Mouse (Mus musculus): ENCODE results near the gene Sphk1. TPM values are rescaled to one million over a fixed set of nuclear protein-coding genes. Genes with fewer than 3 reads are reported as not detected.

Sphk1 gene
- total RNA-seq, 2 experiments from 2014 or later: 1.6 to 1.9 TPM

DNA sequence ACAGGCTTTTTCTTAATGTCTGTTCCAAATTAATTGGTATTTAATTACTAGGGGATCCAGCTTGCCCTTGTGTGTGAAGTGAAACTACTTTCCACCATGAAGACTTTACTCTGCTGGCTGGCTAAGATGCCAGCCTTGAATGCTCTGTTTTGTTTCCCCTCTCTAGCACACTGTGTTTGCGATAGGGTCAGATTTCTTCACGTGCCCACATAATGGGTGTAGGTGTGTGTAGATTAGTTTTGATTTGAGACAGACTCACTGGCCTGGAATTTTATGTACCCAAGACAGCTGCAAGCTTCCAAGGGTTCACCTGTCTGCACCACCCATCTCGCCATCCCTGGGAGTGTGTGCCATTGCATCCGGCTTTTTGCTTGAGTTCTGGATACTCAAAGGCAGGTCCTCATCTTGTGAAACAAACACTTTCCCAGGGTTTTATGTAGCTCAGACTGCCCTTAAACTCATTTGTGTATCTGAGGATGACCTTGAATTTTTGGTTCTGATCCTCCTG, 17.1 kb upstream of the Sphk1 start:
- DNase-seq (ENCODE audit: low spot score in 2 of 2): no peak
- TF ChIP-seq CTCF (conservative IDR thresholded peaks at IDR 0.05): no peak
- Histone ChIP-seq H3K4me3 (no peak overlapping the region), H3K27ac (peak overlapping the region; percentile 61; the same call in 1 of the 2 replicates)

GRCm38 (mm10) chr11:116515330-116516020, 15.2 kb upstream of the Sphk1 start:
- DNase-seq (ENCODE audit: low spot score in 2 of 2): no peak
- TF ChIP-seq CTCF (conservative IDR thresholded peaks at IDR 0.05): no peak
- no peak overlapping the region for H3K27ac ChIP-seq
- no peak overlapping the region for H3K4me3 ChIP-seq

DNA sequence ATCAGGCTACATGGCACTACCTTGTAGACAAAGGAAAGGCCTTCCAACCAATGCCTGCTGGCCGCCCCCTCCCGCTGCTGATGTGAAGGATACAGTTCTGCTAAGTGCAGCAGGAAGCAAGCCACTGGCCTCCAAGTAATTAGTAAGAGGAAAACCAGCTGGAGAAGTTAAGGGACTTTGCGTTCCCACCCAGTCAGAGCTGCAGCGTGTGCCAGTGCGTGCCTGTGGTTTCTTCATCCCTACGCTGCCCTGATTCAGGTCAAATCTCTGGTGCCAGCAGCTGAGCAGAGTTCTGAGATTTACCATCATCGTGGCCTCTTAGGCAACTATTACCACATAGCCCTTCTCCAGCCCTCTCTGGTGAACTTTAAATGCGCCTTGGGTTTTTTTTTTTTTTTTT, 12.2 kb upstream of the Sphk1 start:
- no peak overlapping the region for H3K4me3 ChIP-seq
- TF ChIP-seq CTCF (conservative IDR thresholded peaks at IDR 0.05): no peak
- no peak overlapping the region for H3K27ac ChIP-seq
- DNase-seq (ENCODE audit: low spot score in 2 of 2): no peak

DNA sequence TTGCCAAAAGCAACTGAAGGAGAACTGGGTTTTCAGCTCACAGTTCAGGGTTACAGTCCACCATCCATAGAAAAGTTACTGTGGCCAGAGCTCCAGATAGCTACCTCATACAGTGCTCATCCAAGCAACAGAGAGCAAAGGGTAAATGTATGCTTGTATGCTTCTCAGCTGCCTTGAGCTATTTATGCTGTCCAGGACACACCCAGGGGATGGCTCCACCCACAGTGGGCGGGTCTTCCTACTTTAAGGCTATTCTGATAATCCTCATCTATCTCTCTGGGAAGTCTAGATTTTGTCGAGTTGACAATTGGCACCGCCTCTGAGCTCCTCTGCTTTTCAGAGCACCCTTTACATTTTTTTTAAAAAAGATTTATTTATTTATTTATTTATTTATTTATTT, 9.6 kb upstream of the Sphk1 start:
- Histone ChIP-seq H3K4me3 (no peak overlapping the region), H3K27ac (no peak overlapping the region)
- no peak for TF ChIP-seq CTCF (conservative IDR thresholded peaks at IDR 0.05)
- no peak for DNase-seq (ENCODE audit: low spot score in 2 of 2)

- DNase-seq (ENCODE audit: low spot score in 2 of 2): no peak
- no peak for TF ChIP-seq CTCF (conservative IDR thresholded peaks at IDR 0.05)
- no peak overlapping the region for H3K4me3 ChIP-seq
- H3K27ac ChIP-seq: no peak overlapping the region
These were observed 8.7 kb upstream of the Sphk1 start for GRCm38 (mm10) chr11:116522046-116522445.

GRCm38 (mm10) chr11:116522886-116523698, 7.6 kb upstream of the Sphk1 start:
- H3K27ac ChIP-seq: 0 out of 2 replicates have a peak overlapping the region, but pooled peaks have one; percentile 19
- DNase-seq (ENCODE audit: low spot score in 2 of 2): no peak
- TF ChIP-seq CTCF (conservative IDR thresholded peaks at IDR 0.05): no peak

DNA sequence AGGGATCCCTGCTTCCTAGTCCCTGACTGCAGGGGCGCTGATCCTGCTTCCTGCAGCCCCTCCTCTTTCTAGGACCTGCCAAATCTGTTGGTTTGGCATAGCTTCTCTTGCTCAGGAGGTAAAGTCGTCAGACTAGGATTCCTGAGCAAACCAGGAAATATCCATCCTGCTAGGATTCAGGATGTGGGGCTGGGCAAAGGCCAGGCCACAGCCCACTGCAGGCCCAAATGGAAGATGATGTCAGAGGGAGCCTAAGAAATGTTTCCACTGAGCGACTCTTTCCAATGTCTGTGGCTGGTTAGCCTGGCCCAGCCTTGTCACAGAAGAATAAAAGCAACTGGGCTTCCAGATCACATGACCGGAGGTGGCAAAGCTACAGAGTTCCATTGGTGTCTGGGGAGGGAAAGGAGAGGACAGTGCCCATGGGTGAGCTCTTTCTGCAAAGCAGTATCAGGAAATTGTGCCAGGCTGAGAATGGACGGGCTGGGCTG, 7.0 kb upstream of the Sphk1 start:
- 0 out of 2 replicates have a peak overlapping the region, but pooled peaks have one; percentile 19 for H3K27ac ChIP-seq
- no peak for TF ChIP-seq CTCF (conservative IDR thresholded peaks at IDR 0.05)
- DNase-seq (ENCODE audit: low spot score in 2 of 2): no peak
- H3K4me3 ChIP-seq: no peak overlapping the region

More at GRCm38 (mm10) chr11:116522886-116523698, 7.6 kb upstream of the Sphk1 start:
- no peak overlapping the region for H3K4me3 ChIP-seq

DNA sequence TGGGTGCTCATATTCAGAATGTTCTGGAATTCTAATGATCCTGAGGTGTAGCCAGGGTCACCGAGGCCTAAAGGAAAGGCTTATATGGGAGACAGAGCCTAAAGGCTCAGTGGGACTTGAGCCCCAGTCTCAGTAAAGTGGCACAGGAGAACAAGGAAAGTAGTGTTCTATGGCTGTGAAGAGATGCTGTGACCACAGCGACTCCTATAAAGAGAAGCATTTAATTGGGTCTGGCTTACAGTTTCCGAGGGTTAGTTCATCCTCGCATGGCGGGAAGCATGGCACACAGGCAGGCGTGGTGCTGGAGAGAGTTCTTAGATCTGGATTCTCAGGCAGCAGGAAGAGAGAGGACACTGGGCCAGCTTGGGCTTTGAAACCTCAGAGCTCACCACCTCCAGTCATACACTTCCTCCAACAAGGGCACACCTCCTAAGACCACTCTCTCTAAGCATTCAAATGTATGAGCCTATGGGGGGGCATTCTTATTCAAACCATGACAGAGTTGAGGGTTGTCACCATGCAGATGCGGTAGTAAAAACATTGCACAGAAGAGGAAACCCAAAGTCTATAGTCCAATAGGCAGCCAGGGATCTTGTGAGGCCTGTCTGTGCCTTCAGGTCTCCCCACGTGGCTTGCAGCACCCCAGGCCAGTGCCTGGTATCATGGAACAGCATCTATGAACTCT, 1.9 kb upstream of the Sphk1 start:
- Histone ChIP-seq H3K27ac (no peak overlapping the region), H3K4me3 (no peak overlapping the region)
- DNase-seq (ENCODE audit: low spot score in 2 of 2): no peak
- no peak for TF ChIP-seq CTCF (conservative IDR thresholded peaks at IDR 0.05)

- H3K27ac ChIP-seq: no peak overlapping the region
- peak overlapping the region; percentile 55 for H3K4me3 ChIP-seq
- TF ChIP-seq CTCF (conservative IDR thresholded peaks at IDR 0.05): no peak
- DNase-seq (ENCODE audit: low spot score in 2 of 2): no peak
These were observed 856 bp downstream of the Sphk1 start for GRCm38 (mm10) chr11:116531371-116532191.

DNA sequence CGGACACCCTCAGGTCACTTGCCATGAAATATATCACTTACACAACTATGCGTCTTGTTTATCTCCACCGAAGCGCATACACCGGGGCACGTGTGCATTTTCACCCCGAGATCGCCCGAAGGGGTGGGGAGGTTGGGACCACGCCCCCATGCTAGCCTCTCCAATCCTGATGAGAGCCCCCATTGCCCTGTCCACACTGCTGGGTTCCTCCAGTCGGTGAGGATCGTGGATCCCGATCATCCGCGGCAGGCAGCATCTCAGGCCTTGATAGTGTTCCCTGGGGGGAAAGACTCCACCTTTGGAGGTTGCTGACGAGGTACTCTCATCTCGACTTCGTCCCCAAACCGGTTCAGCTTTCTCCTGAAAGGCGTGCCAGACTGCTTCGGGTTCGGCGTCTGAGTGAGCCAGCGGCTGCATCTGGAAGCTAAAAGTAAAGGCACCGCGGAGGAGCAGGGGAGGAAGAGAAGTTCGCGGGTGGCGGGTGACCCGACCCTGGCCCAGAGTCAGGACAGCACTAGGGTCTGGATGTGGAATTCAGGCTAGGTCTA, 1.6 kb downstream of the Sphk1 start:
- no peak for DNase-seq (ENCODE audit: low spot score in 2 of 2)

DNA sequence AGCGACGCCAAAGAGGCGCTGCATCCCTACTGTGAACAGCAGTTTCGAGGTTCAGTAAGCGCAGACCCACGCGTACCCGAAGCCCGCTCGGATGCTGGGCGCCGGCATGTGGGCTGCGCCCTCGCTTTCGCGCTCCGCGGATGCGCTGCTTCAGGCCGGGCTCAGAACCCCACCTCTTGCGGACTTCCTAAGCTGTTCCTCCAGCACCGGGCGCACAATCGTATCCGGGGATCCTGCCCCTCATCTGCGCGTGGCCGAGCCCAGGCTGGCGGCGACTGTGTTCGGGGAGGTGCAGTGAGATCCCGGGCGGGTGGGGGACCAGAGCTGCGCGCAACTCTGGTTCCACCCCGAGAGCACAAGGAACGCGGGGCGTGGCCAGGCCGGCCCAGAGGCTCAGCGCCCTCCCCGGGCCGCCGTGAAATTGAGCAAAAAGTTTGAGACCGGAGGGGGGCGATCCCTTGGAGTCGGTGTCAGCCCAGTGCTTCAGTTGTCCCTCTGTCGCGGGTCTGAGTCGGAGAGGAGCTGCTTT, 2.1 kb downstream of the Sphk1 start:
- DNase-seq (ENCODE audit: low spot score in 2 of 2): no peak
- peak; percentile 29; the same call in 1 of the 2 replicates for TF ChIP-seq CTCF (conservative IDR thresholded peaks at IDR 0.05)
- Histone ChIP-seq H3K4me3 (peak overlapping the region; percentile 55), H3K27ac (no peak overlapping the region)

More for the DNA sequence above, 1.6 kb downstream of the Sphk1 start:
- no peak for TF ChIP-seq CTCF (conservative IDR thresholded peaks at IDR 0.05)
- Histone ChIP-seq H3K27ac (no peak overlapping the region), H3K4me3 (peak overlapping the region; percentile 55)

All from layer of hippocampus, adult 2 months (tissue).